In genomic region chr1:190148661-190149232, GRCm38 (mm10) we compare ENCODE assay signal across 12 mouse cellular contexts. TPM values are rescaled to one million over a fixed set of nuclear protein-coding genes. Genes with fewer than 3 reads are reported as not detected.
DNase-seq lines count a peak whose midpoint lies in the region; ATAC-seq and TF ChIP-seq lines count a peak whose summit lies in the region.
"Had no signal": no experiment of that assay in that cellular context is flagged by ENCODE, and none has a peak within 500 bp of the region (broad histone marks: within the 10 kb centered on the region; RNA-seq: fewer than 3 reads in every experiment).

No protein-coding gene starts in this region.

- peak overlapping the region; percentile 38 for H3K4me2 ChIP-seq in kidney, postnatal 0 days (ENCODE audit: low read length)
- peak overlapping the region; percentile 39 for H3K4me2 ChIP-seq in forebrain, embryonic 12.5 days
- peak overlapping the region; percentile 35 for H3K4me2 ChIP-seq in hindbrain, embryonic 16.5 days (ENCODE audit: low read length)
- H3K4me2 ChIP-seq in neural tube, embryonic 14.5 days (ENCODE audit: low read depth, low read length), result peak overlapping the region; percentile 40; the same call in 1 of the 2 replicates

- no peak for TF ChIP-seq POLR2A in cerebellum, adult 2 months (IDR thresholded peaks at IDR 0.05; ENCODE audit: borderline replicate concordance, insufficient read depth, low read length)

- no peak for ATAC-seq in kidney, postnatal 0 days (replicated peaks; ENCODE audit: low FRiP score, low read depth)
- no peak for ATAC-seq in forebrain, embryonic 12.5 days (ENCODE audit: low FRiP score)
- no peak for ATAC-seq in hindbrain, embryonic 16.5 days
- ATAC-seq in neural tube, embryonic 14.5 days (ENCODE audit: low read depth), result no peak

- H3K36me3 ChIP-seq in kidney, postnatal 0 days (ENCODE audit: insufficient read depth, low read length), result no peaks in the 10 kb centered on the region
- H3K36me3 ChIP-seq in forebrain, embryonic 12.5 days (replicated peaks), result no peaks in the 10 kb centered on the region; the same call in 1 of the 2 replicates
- no peaks in the 10 kb centered on the region for H3K36me3 ChIP-seq in hindbrain, embryonic 16.5 days (ENCODE audit: control insufficient read depth, insufficient read depth, low read length)
- no peaks in the 10 kb centered on the region for H3K36me3 ChIP-seq in neural tube, embryonic 14.5 days (ENCODE audit: control insufficient read depth, insufficient read depth, low read length)

- H3K27me3 ChIP-seq in kidney, postnatal 0 days (ENCODE audit: insufficient read depth, low read length), result no peaks in the 10 kb centered on the region; the same call in 1 of the 2 replicates
- H3K27me3 ChIP-seq in forebrain, embryonic 12.5 days, result peaks cover 38% of the 10 kb centered on the region
- no peaks in the 10 kb centered on the region; the same call in 1 of the 2 replicates for H3K27me3 ChIP-seq in hindbrain, embryonic 16.5 days (replicated peaks; ENCODE audit: control insufficient read depth, insufficient read depth, low read length)
- no peaks in the 10 kb centered on the region for H3K27me3 ChIP-seq in neural tube, embryonic 14.5 days (ENCODE audit: control insufficient read depth, insufficient read depth, low read length)
- H3K27me3 ChIP-seq in cerebellum, adult 2 months (ENCODE audit: control insufficient read depth, insufficient read depth, low read length), result no peaks in the 10 kb centered on the region

- WGBS in kidney, postnatal 0 days, result 27% methylated on average over 12 of the region's 12 CpGs
- 4% methylated on average over 12 of the region's 12 CpGs for WGBS in forebrain, embryonic 12.5 days
- WGBS in hindbrain, embryonic 16.5 days, result 17% methylated on average over 12 of the region's 12 CpGs
- 13% methylated on average over 12 of the region's 12 CpGs for WGBS in neural tube, embryonic 14.5 days
- WGBS in cerebellum, adult 2 months, result 74% methylated on average over 12 of the region's 12 CpGs

- no peak overlapping the region for H3K9ac ChIP-seq in kidney, postnatal 0 days (ENCODE audit: low read depth, low read length)
- H3K9ac ChIP-seq in forebrain, embryonic 12.5 days, result peak overlapping the region; percentile 38; the same call in 1 of the 2 replicates
- H3K9ac ChIP-seq in hindbrain, embryonic 16.5 days (ENCODE audit: low read depth, low read length), result no peak overlapping the region
- H3K9ac ChIP-seq in neural tube, embryonic 14.5 days (replicated peaks; ENCODE audit: low read depth, low read length), result no peak overlapping the region; the same call in 1 of the 2 replicates

- H3K4me1 ChIP-seq in kidney, postnatal 0 days (replicated peaks; ENCODE audit: insufficient read depth, low read length), result 0 out of 2 replicates have a peak, but pooled peaks cover 4% of the 10 kb centered on the region
- peaks cover 25% of the 10 kb centered on the region for H3K4me1 ChIP-seq in forebrain, embryonic 12.5 days
- H3K4me1 ChIP-seq in hindbrain, embryonic 16.5 days (ENCODE audit: control insufficient read depth, insufficient read depth, low read depth, low read length), result peaks cover 8% of the 10 kb centered on the region
- H3K4me1 ChIP-seq in neural tube, embryonic 14.5 days (ENCODE audit: control insufficient read depth, insufficient read depth, low read length), result peaks cover 29% of the 10 kb centered on the region
- H3K4me1 ChIP-seq in cerebellum, adult 2 months (ENCODE audit: control insufficient read depth, insufficient read depth, low read length), result peaks cover 3% of the 10 kb centered on the region; the same call in 1 of the 2 replicates

- TF ChIP-seq CTCF in kidney, postnatal 0 days (IDR thresholded peaks at IDR 0.05; ENCODE audit: low read depth), result no peak
- no peak for TF ChIP-seq CTCF in cerebellum, adult 2 months (IDR thresholded peaks at IDR 0.05; ENCODE audit: borderline replicate concordance, insufficient read depth, low read depth, low read length)

- intact Hi-C loops in left cerebral cortex, postnatal 4 days (cut with DNase I), result no loop called here

- no peak for DNase-seq in kidney, postnatal 0 days (ENCODE audit: low spot score)
- DNase-seq in kidney, postnatal 10 days, result no peak
- DNase-seq in cerebellum, adult 2 months, result no peak
- no peak for DNase-seq in left cerebral cortex, postnatal 4 days
- no peak for DNase-seq in embryo, embryonic 10 days (ENCODE audit: low spot score)
- DNase-seq: kidney, postnatal 4 days; lung, postnatal 10 days; right cerebral cortex, postnatal 25 days had no signal

- no peak overlapping the region for H3K27ac ChIP-seq in kidney, postnatal 0 days
- no peak overlapping the region for H3K27ac ChIP-seq in forebrain, embryonic 12.5 days
- H3K27ac ChIP-seq in hindbrain, embryonic 16.5 days (ENCODE audit: low read depth, low read length), result no peak overlapping the region
- peak overlapping the region; percentile 62; the same call in 1 of the 2 replicates for H3K27ac ChIP-seq in neural tube, embryonic 14.5 days (ENCODE audit: low read depth, low read length)
- H3K27ac ChIP-seq in cerebellum, adult 2 months (ENCODE audit: insufficient read depth, low read length), result no peak overlapping the region
- H3K27ac ChIP-seq: stomach, postnatal 0 days had no signal

- H3K4me3 ChIP-seq in kidney, postnatal 0 days (replicated peaks; ENCODE audit: low read depth, low read length), result no peak overlapping the region
- 0 out of 2 replicates have a peak overlapping the region, but pooled peaks have one; percentile 2 for H3K4me3 ChIP-seq in forebrain, embryonic 12.5 days (replicated peaks)
- H3K4me3 ChIP-seq in hindbrain, embryonic 16.5 days (ENCODE audit: low read length), result no peak overlapping the region
- no peak overlapping the region for H3K4me3 ChIP-seq in neural tube, embryonic 14.5 days (ENCODE audit: low read depth, low read length)
- H3K4me3 ChIP-seq in cerebellum, adult 2 months (replicated peaks; ENCODE audit: insufficient read depth, low read depth, low read length), result no peak overlapping the region

- H3K9me3 ChIP-seq in kidney, postnatal 0 days (replicated peaks; ENCODE audit: low read length), result no peaks in the 10 kb centered on the region
- no peaks in the 10 kb centered on the region for H3K9me3 ChIP-seq in forebrain, embryonic 12.5 days
- H3K9me3 ChIP-seq in hindbrain, embryonic 16.5 days (ENCODE audit: control insufficient read depth, low read length), result no peaks in the 10 kb centered on the region
- H3K9me3 ChIP-seq in neural tube, embryonic 14.5 days (ENCODE audit: control insufficient read depth, low read length), result no peaks in the 10 kb centered on the region

RNA-seq across cellular contexts. Expression of gene Prox1, which starts 21.8 kb away (rescaled TPM):
- polyA plus RNA-seq in kidney, postnatal 0 days (2015; fragmentation: Nextera tagmentation; extraction: Ambion mirVana), result 1.3 and 1.5 TPM in 2 replicates
- polyA plus RNA-seq in forebrain, embryonic 12.5 days (2016; fragmentation: Nextera tagmentation; extraction: Ambion mirVana), result 13.4 and 16.3 TPM in 2 replicates
- 6.1 and 6.9 TPM in 2 replicates for polyA plus RNA-seq in hindbrain, embryonic 16.5 days (2015; fragmentation: Nextera tagmentation; extraction: Ambion mirVana)
- polyA plus RNA-seq in neural tube, embryonic 14.5 days (2014; fragmentation: Nextera tagmentation; extraction: Ambion mirVana), result 15.9 and 17.8 TPM in 2 replicates
- 13.7 and 14.7 TPM in 2 replicates for polyA plus RNA-seq in cerebellum, adult 2 months (2012; rRNA removed)
- 10 to 100 TPM; 11.6 to 16.3 TPM for total RNA-seq in left cerebral cortex, postnatal 4 days (2021)
